Mouse (Mus musculus) urinary bladder, adult 18-20 months (tissue): ENCODE measurements around the gene Dnah3.

ENCODE experiments used
- DNase-seq, 2 experiments: peaks; one replicate each; pipeline ENCODE4 v3.0.0; 2022; ENCODE audit warnings: low spot score in 2 of 2, mixed read lengths in 2 of 2

Dnah3 gene

DNA sequence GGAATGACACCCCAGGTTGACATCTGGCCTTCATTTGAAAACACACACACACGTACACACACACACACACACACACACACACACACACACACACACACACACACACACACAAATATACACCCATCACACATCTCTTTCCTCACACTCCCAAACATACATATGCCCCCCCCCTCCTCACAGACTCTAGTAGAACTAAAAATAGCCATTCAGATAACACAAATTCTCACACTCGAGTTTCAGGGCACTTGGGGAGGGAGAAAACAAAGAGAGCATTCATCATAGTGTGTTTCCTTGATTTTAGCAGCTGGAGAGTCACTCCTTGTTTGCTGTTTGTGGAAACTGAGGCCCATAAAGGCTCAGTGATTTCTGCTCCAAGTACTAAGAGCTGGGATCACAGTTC, 41.1 kb downstream of the Dnah3 start:
- no peak for DNase-seq

DNA sequence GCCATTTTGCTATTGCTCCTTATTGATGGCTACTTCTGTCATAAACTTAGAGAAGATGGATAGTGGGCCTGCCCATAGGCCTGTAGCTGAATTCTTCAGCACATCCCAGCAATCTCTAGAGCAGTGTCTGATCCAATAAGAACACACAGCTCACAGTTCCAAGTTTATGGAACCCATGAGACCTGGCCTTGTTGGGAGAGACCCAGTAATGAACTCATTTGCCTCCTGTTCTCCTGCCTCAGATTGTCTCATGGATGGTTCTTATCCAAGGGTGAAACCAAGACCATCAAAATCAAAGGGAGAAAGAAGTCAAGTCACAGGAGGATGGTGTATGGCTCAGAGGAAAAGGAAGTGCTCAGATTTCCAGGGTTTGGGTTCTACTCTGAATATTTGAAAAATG, 44.6 kb downstream of the Dnah3 start:
- DNase-seq: no peak

DNA sequence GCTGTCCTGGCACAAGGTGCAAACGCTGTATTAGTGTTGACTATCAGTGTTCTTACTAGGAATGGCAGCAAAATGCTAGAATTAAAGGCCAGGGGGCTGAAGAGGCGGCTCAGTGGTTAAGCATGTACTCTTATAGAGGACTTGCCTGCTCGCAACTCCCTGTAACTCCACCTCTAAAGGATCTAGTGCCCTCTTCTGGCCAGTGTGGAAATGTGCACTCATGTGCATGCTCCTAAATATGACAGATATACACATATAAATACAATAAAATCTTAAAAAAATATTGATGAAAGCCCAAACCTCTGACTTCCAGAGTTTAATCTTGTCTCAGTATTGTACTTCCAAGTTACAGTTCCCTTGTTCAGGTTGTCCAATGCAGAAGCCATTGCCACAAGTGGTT, 51.1 kb downstream of the Dnah3 start:
- DNase-seq: no peak

DNA sequence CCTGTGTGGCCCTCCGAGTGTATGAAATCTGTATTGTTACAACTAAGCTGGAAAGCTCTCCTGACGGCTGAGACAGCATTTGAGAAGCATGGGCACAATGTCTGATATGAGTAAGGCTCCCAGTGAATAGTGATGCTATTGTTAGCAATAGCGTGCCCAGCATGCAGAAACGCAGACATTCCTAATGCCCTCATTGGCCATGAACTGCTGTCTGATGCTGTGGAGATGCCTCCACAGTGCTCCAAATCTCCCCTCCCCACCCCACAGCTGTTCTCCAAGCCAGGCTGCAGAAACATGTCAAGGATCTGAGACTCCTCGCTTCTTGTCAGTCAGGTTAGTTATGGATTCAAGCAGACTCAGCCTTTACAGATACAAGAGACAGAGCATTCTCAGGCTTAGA, 58.7 kb downstream of the Dnah3 start:
- no peak for DNase-seq

DNA sequence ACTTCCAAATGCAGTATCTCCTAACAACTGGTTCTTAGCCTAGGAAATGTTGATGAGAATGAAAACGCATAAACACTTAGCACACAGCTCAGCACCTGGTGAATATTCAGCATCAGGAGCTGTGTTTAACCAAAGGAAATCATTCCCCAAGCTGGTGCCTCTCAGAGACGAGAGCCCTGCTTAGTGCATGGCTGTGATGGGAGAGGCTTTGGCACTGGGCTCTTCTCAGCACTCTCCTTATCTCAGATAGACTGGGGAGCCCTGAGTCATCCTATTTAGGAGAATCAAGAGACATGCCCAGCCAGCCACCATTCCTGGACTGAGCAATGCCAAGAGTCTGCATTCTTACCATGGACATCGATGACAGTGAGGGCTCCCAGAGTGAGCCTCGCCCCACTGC, 60.1 kb downstream of the Dnah3 start:
- DNase-seq: no peak

DNA sequence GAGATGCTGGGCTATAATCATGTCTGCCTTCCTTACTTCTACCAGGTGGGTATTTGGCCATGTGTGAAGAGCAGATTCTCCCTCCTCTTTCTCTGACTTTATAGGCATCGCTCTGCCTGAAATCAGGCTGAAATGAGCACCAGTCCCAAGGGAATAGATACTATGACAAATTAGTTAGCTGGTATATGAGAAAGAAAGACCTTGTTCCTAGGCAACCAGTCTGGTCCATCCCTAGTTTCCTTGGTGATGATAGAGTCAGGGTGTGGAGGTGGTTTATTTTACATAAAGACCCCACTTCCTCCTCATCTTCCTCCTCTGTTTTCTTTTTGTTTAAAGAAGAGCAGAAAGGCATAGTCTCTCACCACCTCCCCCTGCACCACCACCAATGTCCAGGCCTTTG, 60.5 kb downstream of the Dnah3 start:
- DNase-seq: no peak

DNA sequence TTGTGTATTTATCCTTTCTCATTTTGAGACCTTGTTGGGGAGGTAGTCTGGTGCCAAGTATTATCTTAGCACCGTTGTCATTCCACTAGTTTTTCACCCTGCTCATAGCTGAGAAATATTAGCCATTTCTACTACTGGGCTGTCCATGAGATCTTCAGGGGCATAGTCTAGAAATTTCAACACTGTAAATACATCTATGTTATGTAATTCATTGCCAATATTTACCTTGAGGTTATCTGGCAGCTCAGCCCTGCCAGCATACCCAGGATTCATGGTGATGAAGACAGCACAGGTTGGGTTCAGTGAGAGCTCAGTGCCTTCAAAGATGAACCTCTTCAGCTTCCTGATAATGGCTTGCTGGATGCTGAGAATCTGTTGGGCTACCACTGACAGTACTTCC, 66.4 kb downstream of the Dnah3 start:
- no peak for DNase-seq

DNA sequence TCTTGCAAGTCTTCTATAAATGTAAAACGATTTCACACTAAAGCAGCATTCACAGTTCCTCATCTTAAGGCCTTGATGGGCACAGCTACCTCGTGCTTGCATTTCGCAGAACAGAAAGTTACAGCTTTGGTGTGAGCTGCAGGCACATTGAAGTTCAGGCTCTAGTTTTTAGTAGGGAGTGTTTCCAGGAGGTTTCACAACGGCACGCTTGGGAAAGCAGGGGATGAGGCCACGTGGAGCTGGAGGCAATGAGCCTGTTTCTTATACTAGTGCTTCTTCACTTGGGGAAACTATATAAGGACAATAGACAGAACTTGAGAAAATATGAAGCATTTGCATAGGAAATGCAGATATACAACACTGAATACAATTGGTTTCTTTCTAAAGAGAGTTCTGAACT, 98.0 kb downstream of the Dnah3 start:
- DNase-seq: no peak

DNA sequence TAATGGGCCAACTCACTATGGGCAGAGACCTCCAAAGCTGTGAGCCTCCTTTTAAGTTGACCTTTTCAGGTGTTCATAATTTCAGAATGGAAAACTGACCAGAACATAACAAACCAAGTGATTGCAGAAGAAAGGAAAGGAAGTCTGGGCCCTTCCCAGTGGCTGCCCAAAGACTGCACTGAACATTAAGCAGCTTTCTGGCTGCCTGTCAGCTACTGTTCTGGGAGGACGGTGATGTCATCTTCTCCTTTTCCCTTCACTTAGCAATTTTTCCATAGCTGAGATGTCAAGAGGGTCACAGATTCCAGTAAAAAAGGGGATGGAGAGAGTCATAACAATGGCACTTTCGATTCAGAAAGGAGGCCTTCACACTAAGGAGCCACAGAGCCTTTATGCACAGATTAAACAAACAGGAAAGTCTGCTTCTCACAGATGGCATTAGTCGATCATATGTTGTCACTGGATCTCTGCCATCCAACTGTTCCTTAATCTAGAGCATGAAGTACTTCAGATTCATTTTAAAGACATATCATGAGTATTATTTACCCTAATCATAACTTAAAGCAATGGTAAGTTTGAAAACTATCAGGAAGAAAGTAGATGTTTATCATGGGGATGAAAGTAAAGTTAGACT, 109.7 kb downstream of the Dnah3 start:
- no peak for DNase-seq

DNA sequence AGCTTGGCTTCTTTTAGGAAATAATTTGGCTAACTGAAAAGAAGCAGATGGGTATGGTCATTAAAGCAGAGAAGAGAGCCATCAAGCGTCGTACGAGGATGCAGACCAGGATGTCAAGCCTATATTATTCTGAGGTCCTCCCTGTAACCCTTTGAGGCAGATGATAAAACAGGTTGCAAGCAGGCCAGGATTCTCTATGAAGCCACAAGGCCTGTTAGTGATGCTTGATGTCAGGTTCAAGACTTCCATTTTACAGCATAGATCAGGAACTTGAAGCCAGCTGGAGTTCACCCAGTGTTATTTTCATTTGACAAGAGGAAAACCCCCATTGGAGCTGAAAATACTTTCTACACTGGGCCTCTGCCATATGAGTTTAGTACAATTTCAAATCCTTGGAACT, 114.9 kb downstream of the Dnah3 start:
- no peak for DNase-seq

DNA sequence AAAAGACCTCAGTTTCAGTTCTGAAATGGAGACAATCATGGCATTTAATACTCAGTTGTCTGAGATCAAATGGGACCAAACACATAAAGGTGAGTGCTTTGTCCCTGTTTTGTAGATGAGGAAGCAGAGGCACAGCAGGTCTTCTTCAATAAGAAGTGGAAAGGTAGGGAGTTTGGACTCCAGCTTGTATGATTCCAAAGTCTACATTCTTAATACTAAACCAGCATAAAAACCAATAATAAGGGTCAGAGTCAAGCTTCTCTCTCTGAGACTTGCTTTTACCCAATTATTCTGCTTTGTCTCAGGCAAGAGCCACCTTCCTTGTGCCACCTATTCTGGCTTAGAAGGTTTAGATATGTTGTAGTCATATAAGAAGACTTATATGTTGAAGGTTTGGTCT, 116.5 kb downstream of the Dnah3 start:
- DNase-seq: no peak

DNA sequence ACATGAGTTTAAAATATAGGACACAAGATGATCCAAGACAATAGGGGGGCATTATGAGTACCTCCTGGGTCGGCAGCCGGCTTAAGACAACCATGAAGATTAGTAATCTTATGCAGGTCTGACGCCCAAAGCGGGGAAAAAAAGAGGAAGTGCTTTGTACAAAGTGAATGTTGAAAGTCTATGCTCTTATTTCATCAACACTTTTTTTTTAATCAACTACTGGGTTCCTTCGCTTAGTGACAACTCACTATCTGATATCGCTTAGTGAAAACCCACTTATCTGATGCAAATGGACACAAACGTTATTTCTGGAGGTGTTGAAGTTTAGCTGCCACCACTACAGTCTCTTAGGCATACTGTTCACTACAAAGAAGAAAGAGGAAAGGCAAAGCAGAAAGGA, 117.5 kb downstream of the Dnah3 start:
- no peak for DNase-seq

DNA sequence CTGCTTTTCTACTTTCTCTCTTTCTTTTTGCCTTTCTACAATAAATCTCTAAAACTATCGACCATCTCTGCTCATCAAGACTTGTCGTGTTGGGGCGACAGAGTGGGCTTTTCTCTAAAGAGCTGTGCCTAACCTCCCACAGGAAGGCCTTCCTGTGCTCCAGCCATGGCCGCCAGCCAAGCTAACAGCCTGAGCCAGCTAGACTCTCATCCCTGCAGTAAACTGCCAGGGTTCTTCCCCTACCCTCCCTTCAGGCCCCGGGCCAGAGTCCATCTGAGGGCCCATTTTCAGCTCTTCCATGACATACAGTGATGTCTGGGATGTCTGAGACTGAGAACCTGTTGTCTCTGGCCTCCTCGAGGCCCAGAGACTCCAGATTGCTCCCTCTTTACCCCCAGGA, 118.8 kb downstream of the Dnah3 start:
- DNase-seq: no peak

DNA sequence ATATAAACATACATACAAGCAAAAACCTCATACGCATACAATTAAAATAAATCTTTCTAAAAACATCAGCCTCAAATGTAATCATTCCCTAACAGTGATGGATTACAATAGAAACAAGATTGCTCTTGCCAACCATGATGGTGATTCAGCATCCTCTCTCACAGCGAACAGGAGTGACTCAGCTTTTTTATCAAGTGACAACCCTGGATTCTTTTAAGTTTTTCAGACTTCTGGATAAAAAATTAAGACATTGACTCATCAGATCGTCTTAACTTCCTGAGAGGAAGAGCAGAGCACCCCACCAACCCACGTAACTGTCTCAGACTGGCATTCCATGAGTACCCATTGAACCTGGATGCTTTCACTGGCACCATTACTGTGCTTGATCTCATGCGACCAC, 120.9 kb downstream of the Dnah3 start:
- DNase-seq: no peak

DNA sequence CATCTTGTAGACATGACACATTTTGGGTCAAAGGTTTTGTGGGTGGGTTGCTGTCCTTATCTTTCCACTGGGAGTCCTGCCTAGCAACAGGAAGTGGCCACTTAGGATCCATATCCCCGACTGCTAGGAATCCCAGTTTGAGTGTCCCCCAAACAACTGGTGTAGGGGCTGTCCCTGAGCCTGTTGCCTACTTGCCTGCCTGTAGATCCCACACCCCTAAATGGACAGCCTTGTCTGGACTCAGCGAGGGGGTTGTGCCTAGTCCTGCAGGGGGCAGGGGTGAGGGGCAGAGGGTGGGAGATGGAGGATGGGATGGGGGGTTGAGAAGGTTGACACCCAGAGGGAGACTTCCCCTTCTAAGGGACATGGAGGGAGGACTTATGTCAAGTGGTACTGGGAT, 125.8 kb downstream of the Dnah3 start:
- no peak for DNase-seq

DNA sequence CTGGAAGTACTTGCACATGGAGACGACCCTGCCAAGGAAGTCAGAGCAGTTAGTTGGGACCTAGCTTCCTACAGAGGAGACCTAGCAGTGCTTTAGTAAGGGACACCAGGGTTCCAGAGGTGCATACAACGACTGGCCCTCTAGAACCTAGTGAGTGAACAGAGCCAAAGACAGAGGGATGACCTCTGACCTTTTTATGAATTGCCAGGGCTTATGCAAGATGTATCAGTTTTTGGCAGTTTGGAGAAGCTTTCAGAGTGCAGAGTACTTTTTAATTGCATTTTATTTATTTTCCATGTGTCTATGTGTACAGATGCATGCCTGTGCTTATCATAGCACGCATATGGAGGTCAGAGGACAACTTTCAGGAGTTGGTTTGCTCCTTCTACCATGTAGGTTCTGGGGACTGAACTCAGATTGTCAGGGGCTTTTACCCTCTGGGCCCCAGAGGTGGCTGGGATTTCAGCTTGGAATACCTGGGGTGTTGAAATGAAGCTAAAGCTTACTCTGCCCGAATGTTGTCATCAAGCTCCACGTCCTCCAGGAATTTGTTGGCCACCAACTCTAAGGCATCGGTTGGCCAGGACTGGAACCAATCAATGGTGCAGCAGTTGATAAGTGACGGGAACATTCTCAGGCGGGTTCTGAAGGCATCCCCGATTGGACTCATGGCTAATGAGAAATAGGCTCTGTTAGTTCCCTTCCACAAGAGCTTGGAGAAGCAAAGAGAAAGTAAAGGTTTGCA, 129.3 kb downstream of the Dnah3 start:
- DNase-seq: no peak

DNA sequence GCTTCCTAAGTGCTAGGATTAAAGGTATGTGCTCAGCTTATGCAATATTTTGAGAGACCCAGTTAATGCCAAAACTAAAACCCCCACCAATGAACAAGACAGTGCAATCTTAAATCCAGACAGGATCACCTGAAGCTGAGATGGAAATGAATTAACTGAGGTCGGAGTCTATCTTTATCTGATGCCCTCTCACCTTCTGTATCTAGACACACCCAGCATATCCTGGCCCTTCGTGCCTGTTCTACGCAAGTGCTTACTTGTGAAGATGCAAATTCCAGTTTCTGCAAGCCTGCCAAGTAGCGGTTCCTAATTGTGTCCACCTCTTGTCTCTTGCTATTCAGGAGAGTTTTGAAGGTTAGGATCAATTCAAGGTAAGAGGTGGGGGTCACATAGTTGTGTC, 129.9 kb downstream of the Dnah3 start:
- no peak for DNase-seq

DNA sequence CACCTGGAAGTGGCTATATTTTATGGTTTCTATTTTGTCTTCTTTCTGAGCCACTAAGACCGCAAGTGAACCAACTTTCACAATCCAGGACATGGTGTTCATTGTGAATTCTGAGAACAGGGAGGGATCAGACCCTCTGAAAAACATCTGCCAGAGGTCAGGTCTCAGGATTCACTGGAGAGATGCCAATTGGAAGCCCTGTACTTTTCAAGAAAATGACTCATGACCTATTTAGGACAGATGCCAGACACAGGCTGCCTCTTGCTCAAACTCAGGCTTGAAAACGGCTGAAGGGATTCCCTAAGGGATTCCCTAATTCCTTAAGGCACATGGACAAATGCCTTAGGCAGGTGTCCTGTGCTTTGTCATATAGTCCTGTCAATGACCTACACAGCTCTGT, 134.0 kb downstream of the Dnah3 start:
- DNase-seq: peak in 1 of 2 experiments; percentile 65

DNA sequence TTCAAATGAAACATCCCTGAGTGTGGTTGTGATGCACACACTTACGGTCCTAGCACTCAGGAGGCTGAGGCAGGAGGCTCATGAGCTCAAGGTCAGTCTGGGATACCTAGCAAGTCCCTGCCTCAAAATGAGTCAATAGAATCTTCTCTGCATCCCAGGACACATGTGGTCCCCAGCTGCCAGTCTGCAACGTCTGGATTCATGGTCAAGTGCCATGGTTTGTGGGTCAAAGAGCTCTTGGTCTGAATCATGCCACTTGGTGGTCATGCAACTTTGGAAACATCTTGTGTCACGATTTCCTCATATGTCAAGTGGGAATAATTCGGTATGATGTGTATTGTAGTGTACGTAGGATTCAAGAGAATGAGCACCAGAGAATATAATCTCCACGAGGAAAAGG, 134.5 kb downstream of the Dnah3 start:
- DNase-seq: no peak

DNA sequence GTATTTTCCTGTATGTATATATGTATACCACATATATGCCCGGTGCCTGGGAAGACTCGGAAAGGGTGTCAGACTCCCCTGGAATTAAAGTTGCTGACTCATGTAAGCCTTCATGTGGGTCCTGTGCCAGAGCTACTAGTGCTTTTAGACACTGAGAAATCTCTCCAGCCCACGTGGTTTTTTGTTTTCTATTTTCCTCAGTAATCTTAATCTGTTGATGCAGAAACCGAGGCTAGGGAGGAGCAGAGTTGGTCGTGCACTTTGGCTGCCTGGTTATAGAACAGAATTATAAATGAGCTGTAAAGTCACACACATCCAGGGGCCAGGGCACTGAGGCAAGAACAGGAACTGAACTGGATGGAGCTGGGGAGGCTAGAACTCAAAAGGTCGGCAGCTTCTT, 135.1 kb downstream of the Dnah3 start:
- no peak for DNase-seq

DNA sequence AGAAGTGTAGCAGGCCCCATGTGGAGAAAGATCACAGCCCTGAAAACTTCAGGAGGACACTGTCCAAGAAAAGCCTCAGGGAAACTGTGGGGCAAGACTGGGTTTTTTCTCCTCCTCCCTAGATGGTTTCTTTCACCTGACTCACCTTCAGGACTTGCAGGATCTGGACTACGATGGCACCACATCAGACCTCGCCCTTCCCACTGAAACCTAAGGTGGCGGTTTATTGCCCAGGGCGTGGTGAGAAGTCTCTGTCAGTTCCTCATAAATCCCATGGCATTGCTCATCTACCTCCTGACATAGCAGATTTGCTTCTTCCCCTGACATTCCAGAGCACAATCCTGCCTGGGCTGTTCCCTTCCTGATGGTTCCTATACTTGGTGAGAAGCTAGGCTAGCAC, 135.6 kb downstream of the Dnah3 start:
- no peak for DNase-seq

DNA sequence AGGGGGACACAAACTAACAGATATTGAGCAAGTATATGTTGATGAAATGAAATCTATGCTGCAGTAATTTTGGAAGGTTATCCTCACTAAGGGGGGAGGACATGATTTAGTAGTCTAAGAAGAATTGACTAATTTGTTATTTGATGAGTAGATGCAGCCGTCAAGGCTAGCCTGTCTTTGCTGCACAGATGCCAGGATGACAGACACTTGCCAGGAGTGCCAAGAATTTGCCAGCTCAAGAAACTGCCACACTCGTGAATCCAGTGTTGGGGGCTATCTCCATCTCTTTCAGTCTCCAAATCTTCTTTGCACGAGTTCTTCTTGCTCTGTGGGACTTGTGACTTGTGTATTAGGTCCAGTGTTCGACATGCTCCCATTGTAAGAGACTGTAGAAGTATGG, 136.0 kb downstream of the Dnah3 start:
- no peak for DNase-seq

DNA sequence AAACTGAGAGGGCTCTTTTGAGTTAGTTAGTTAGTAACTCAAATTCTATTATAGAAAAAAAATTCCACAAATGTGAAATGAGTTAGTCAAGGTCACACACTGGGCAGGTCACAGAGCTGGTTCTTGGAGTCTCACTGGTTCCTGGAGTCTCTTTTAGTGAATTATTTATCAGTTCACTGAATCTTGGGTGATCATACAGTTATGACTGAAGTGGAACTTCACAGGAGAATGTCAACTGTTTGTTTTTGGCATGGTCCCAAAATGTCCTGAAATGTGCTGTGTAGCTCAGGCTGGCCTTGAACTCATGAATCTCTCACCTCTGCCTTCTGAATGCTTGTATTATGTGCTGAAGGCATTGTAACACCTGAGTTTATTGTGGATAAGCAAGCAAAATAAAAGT, 137.7 kb downstream of the Dnah3 start:
- no peak for DNase-seq

DNA sequence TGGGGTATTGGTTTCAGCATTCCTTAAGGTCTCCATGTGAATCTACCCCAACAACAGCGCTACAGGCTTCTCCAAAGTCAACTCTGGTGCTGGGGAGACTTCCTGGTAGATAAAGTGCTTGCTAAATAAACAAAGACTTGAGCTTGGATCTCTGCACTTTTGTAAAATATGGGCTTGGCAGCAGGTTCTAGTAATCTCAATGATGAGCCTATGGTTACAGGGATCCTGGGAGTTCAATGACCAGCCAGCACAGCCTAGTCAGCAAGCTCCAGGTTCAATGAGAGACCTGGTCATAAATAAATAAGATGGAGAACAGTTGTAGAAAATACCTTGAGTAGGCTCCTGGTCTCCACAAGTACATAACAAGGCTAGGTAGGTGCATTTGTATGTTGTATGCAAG, 141.0 kb downstream of the Dnah3 start:
- no peak for DNase-seq
